Mouse (Mus musculus): ENCODE measurements around the gene Lrp6.

GRCm38 (mm10) chr6:134601766-134602165, 35.0 kb upstream of the Lrp6 start:
- no peak for TF ChIP-seq CTCF (IDR thresholded peaks at IDR 0.05; ENCODE audit: insufficient read depth, low read length)
- no peak for TF ChIP-seq POLR2A (IDR thresholded peaks at IDR 0.05; ENCODE audit: borderline replicate concordance, extremely low read depth, low read depth, low read length)

Measured in lung, adult 2 months (tissue).